Mouse (Mus musculus): Measurements from ENCODE around the gene Scn8a. TPM values are rescaled to one million over a fixed set of nuclear protein-coding genes. Genes with fewer than 3 reads are reported as not detected.
A peak's percentile ranks its signal among the peaks of the same experiment; 100 is the strongest.

Gene Scn8a
- polyA plus RNA-seq, 1 experiment from 2014 or later, result 9.0 TPM

DNA sequence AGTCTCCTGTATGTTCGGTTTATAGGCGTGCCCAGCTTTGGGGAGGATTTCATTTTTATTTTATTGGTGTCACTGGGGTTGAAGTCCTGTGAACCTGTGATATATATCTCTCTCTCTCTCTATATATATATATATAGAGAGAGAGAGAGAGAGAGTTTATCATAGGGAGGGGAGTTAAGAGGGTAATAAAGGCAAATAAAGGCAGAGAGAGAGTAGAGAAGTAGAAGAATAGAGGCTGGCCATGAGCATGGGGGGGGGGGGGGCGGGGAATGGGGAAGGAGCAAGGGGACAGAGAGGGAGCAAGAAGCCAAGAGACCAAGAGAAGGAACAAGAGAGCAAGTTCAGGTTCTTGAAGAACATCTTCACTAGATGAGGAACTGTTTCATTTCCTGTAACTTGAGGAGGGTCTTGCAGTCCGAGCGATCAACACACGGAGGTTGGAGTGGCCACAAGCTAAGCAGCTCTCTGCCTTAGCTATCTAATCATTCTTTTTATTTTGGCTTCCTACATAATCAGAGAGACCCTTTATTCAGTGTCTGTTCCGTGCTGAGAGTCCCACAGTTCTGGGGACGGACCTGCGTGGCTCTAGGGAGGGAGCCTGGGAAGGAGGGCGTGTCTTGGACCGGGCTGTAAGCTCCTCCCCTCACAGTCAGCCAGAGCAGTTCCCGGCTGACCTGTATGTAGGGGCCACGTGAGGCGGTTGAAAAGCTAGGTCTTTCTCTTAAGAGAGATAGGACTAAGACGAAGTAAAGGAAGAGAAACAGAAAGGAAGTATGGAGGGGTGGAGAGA lies 136.8 kb downstream of the Scn8a start:
- WGBS, result 14% methylated on average over 14 of the region's 15 CpGs
- H3K4me3 ChIP-seq, result peak overlapping the region; percentile 56

DNA sequence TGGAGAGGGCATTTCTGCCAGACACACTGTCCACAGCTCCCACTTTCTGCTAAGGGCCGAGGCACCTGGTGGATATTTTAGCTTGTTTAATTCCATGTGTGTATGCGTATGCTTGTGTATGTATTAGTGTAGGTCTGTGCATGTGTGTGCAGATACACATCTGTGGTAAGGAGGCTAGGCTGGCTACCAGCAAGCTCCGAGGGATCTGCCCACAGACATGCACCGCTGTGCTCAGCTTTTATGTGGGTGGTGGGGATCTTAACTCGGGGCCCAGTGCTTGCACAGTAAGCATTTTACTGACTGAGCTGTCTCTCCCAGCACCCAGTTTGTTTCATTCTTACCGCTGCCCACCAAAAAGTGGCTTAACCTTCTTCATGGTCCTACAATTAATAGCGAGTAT lies 137.6 kb downstream of the Scn8a start:
- H3K27me3 ChIP-seq (ENCODE audit: poor library complexity, severe bottlenecking), result peaks cover 21% of the 10 kb centered on the region
- 74% methylated on average over 7 of the region's 7 CpGs for WGBS
- no peak for DNase-seq (ENCODE audit: extremely low spot score, low spot score)
- H3K4me1 ChIP-seq, result peaks cover 16% of the 10 kb centered on the region
- H3K9me3 ChIP-seq, result no peaks in the 10 kb centered on the region
- peak overlapping the region; percentile 56 for H3K4me3 ChIP-seq
- H3K36me3 ChIP-seq (replicated peaks), result no peaks in the 10 kb centered on the region
- peak overlapping the region; percentile 68 for H3K27ac ChIP-seq

More for the DNA sequence above, 136.8 kb downstream of the Scn8a start:
- DNase-seq (ENCODE audit: extremely low spot score, low spot score), result peak; percentile 62
- H3K27me3 ChIP-seq (ENCODE audit: poor library complexity, severe bottlenecking), result peaks cover 21% of the 10 kb centered on the region
- peaks cover 16% of the 10 kb centered on the region for H3K4me1 ChIP-seq
- H3K36me3 ChIP-seq (replicated peaks), result no peaks in the 10 kb centered on the region
- H3K27ac ChIP-seq, result peak overlapping the region; percentile 68
- no peaks in the 10 kb centered on the region for H3K9me3 ChIP-seq

DNA sequence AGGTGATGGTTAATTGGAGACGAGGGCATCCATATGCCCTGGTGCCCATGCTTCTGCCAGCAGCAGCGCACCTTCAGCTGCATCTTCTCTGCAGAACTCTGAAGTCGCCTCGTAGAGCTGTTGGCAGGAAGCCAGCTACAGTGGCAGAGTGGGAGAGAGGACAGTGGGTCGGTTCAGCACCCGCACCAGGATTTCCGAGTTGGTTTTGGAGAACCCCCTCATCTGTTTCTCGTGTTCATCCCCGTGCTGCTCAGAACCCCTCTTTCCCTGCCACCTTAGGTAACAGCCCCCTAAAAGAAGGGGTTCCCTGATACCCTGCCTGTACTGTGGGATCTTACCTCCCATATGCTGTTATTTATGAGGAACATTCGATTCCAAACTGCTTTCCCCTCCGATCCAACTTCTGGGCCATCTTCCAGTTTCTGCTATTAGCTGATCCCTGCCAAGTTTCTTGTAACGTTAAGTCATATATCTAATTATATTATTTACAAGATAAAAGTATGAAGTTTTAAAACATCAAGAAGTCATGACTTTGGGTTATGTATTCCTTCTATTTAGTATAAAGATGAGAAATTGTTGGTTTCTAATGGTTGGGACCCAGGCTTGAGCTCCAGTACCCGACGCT lies 138.8 kb downstream of the Scn8a start:
- Histone ChIP-seq H3K4me3 (no peak overlapping the region), H3K4me1 (peaks cover 16% of the 10 kb centered on the region), H3K9me3 (no peaks in the 10 kb centered on the region), H3K27ac (no peak overlapping the region), H3K36me3 (replicated peaks) (peaks cover 4% of the 10 kb centered on the region; the same call in 1 of the 2 replicates), H3K27me3 (ENCODE audit: poor library complexity, severe bottlenecking) (peaks cover 21% of the 10 kb centered on the region)
- 93% methylated on average over 14 of the region's 14 CpGs for WGBS
- DNase-seq (ENCODE audit: extremely low spot score, low spot score), result no peak

DNA sequence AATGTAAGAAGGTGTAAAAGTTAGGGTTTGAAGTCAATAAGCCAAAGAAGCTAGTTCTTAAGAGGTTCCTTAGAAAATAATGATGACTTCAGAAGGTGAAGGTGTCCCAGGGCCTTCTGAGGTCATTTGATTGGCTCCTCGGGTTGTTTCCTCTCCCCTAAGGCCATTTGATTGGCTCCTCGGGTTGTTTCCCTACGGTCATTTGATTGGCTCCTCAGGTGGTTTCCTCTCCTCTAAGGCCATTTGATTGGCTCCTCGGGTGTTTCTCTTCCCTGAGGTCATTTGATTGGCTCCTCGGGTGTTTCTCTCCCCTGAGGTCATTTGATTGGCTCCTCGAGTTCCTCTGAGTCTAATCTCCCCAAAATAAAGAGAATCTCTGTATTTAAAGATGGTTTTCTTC lies 141.7 kb downstream of the Scn8a start:
- H3K4me1 ChIP-seq, result peaks cover 11% of the 10 kb centered on the region
- peaks cover 10% of the 10 kb centered on the region for H3K27me3 ChIP-seq (ENCODE audit: poor library complexity, severe bottlenecking)
- no peak overlapping the region for H3K4me3 ChIP-seq
- H3K36me3 ChIP-seq (replicated peaks), result peaks cover 10% of the 10 kb centered on the region; the same call in 1 of the 2 replicates
- 93% methylated on average over 6 of the region's 6 CpGs for whole genome bisulfite sequencing
- no peak for DNase-seq (ENCODE audit: extremely low spot score, low spot score)
- H3K9me3 ChIP-seq, result no peaks in the 10 kb centered on the region
- no peak overlapping the region for H3K27ac ChIP-seq

DNA sequence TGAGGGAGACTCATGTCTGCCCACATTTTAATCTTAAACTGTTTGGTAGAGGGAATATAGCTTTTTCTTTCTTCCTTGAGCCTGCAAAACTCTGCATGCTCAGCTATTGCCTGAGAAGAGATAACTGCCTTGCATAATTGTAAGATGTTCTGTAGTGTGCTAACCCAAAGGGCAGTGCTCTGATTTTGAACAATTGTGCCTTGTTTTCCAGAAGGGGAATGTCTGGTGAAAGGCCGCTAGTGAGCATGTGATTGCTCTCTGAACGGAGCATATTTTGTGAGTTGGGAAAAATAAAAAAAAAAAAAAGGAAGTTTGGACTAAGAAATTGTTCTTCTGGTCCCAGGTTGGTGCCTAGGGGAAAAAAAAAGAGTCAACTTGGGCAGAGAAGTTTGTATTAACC lies 159.3 kb downstream of the Scn8a start:
- 70% methylated on average over 2 of the region's 2 CpGs for WGBS
- H3K27ac ChIP-seq, result no peak overlapping the region
- no peaks in the 10 kb centered on the region for H3K27me3 ChIP-seq (ENCODE audit: poor library complexity, severe bottlenecking)
- DNase-seq (ENCODE audit: extremely low spot score, low spot score), result no peak
- peaks cover 21% of the 10 kb centered on the region for H3K4me1 ChIP-seq
- no peak overlapping the region for H3K4me3 ChIP-seq
- H3K36me3 ChIP-seq (replicated peaks), result no peaks in the 10 kb centered on the region; the same call in 1 of the 2 replicates
- no peaks in the 10 kb centered on the region for H3K9me3 ChIP-seq

DNA sequence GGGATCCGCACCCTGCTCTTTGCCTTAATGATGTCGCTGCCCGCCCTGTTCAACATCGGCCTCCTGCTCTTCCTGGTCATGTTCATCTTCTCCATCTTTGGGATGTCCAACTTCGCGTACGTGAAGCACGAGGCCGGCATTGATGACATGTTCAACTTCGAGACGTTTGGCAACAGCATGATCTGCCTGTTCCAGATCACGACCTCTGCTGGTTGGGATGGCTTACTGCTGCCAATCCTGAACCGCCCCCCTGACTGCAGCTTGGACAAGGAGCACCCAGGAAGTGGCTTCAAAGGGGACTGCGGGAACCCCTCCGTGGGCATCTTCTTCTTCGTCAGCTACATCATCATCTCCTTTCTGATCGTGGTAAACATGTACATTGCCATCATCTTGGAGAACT lies 170.0 kb downstream of the Scn8a start:
- 52% methylated on average over 17 of the region's 17 CpGs for WGBS
- no peak for DNase-seq (ENCODE audit: extremely low spot score, low spot score)
- Histone ChIP-seq H3K36me3 (replicated peaks) (peaks cover 26% of the 10 kb centered on the region), H3K27ac (no peak overlapping the region), H3K4me1 (peaks cover 10% of the 10 kb centered on the region; the same call in 1 of the 2 replicates), H3K27me3 (ENCODE audit: poor library complexity, severe bottlenecking) (peaks cover 66% of the 10 kb centered on the region), H3K4me3 (peak overlapping the region; percentile 14; the same call in 1 of the 2 replicates), H3K9me3 (no peaks in the 10 kb centered on the region)

DNA sequence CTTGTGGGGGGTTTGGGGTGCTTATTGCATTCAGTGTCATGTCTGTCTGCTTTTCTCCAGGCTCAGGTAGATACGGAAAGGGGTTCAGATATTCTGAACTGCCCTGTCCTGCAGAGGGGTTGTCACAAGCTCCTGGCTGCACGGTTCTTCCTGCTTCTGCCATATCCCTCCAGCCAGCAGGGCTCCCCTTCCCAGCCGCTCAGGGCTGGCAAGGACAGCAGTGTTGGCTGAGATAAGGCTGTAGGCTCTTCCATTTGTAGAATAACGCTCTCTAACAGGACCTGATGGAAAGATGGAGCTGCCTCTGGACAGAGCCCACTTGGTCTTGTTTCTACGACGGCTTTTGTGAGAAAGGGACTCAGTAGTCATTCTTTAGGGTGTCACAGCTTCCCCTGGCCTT lies 172.3 kb downstream of the Scn8a start:
- H3K4me1 ChIP-seq, result peaks cover 26% of the 10 kb centered on the region
- no peak overlapping the region for H3K27ac ChIP-seq
- DNase-seq (ENCODE audit: extremely low spot score, low spot score), result no peak
- H3K9me3 ChIP-seq, result no peaks in the 10 kb centered on the region
- H3K27me3 ChIP-seq (ENCODE audit: poor library complexity, severe bottlenecking), result peaks cover 89% of the 10 kb centered on the region
- peaks cover 18% of the 10 kb centered on the region for H3K36me3 ChIP-seq (replicated peaks)
- WGBS, result 69% methylated on average over 6 of the region's 6 CpGs
- no peak overlapping the region for H3K4me3 ChIP-seq

DNA sequence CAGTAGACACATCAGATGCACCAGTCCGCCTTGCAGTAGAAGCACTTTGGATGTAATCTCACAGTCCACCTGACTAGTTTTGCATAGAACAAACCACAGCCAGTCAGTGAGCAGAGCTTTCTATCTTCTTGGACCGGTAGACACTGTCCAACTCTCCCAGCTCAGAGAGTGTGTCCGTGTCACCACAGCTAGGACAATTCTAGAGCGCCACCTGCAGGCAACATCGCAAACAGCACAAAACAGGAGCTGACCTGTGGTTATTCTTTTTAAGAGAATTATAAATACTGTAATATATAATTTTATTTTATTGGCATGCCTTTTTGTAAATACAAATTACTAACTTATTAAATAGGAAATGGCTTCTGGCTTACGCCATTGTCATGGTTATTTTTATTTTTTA lies 173.0 kb downstream of the Scn8a start:
- H3K27ac ChIP-seq, result no peak overlapping the region
- peaks cover 18% of the 10 kb centered on the region for H3K36me3 ChIP-seq (replicated peaks)
- peaks cover 95% of the 10 kb centered on the region for H3K27me3 ChIP-seq (ENCODE audit: poor library complexity, severe bottlenecking)
- no peaks in the 10 kb centered on the region for H3K9me3 ChIP-seq
- H3K4me3 ChIP-seq, result no peak overlapping the region
- DNase-seq (ENCODE audit: extremely low spot score, low spot score), result peak; percentile 63
- 22% methylated on average over 6 of the region's 6 CpGs for WGBS
- peaks cover 32% of the 10 kb centered on the region for H3K4me1 ChIP-seq

DNA sequence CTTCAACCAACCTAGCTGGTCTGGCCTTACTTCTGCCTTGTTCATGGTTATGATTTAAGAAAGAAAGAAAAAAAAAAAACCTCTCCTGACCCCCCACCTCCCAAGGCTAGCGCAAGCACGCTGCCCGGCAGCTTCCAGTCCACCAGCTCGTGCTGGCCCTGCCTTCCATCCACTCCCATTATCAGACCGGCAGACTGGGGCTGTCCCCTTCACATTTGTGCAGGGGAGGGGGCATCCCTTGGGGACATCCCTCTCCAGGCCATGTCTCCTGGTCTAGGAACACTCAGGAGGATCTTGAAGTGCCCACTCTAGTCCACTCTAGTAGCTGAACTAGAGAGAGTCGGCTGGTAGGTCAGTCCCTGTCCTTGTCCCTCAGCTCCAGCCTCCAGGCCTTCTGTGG lies 174.9 kb downstream of the Scn8a start:
- no peak overlapping the region for H3K4me3 ChIP-seq

DNA sequence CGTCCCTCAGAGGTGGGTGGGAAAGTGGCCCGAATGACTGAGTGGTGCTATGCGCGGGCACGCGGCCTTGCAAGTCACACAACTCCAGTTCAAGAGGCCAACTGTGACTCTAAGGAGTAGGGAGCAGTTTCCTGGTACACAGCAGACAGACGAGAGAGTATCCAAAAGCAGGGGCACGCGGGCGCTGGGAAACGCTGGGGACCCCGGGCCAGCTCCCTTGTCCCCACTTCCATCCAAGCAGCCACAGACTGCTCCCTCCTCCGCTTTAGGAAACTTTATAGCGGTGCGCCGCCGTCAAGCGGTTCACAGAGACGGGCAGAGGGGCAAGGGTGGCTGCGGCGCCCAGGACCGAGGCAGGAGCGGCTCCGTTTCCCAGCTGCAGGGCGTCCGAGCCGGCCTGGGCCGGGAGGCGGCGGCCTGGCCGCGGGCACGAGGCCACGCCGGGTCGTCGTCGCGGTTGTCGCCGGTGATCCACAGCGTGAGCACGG lies 176.4 kb downstream of the Scn8a start:
- peaks cover 32% of the 10 kb centered on the region for H3K4me1 ChIP-seq
- H3K4me3 ChIP-seq, result peak overlapping the region; percentile 54
- H3K36me3 ChIP-seq (replicated peaks), result peaks cover 20% of the 10 kb centered on the region
- DNase-seq (ENCODE audit: extremely low spot score, low spot score), result peak; percentile 52
- H3K27ac ChIP-seq, result peak overlapping the region; percentile 79
- WGBS, result under 1% methylated on average over 43 of the region's 43 CpGs
- peaks cover 96% of the 10 kb centered on the region for H3K27me3 ChIP-seq (ENCODE audit: poor library complexity, severe bottlenecking)
- H3K9me3 ChIP-seq, result no peaks in the 10 kb centered on the region

More for the DNA sequence above, 174.9 kb downstream of the Scn8a start:
- Histone ChIP-seq H3K9me3 (no peaks in the 10 kb centered on the region), H3K36me3 (replicated peaks) (peaks cover 16% of the 10 kb centered on the region), H3K27ac (no peak overlapping the region), H3K4me1 (peaks cover 38% of the 10 kb centered on the region), H3K27me3 (ENCODE audit: poor library complexity, severe bottlenecking) (peaks cover 96% of the 10 kb centered on the region)
- DNase-seq (ENCODE audit: extremely low spot score, low spot score), result no peak
- WGBS, result 51% methylated on average over 6 of the region's 6 CpGs

DNA sequence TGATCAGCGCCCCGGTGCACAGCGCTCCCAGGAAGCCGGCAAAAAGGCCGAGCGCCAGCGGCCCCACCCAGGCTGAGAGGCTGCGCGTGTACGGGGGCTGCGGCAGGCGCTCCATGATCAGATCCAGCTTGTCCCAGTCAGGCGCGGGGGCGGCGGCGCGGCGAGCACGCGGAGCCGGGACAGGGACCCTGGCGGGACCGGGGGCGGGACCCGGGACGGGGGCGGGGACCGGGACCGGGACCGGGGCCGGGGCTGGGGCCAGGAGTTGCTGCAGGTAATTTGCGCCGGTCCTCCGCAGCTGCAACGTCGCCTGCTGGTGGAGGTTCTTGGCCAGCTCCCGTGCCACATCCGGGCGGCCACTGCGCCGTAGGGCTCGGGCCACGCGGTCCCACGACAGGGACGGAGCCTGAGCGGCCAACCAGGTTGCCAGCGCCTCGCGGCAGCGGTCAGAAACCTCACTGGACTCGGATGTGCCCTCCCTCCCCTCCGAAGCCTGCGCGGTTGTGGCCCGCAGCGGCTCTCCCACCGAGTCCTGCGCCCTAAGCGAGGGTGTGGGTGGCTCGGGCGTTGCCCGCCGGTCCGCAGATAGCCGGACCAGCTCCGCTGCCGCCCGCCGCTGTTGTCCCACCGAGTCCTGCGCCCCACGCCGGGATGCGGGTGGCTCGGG lies 177.0 kb downstream of the Scn8a start:
- under 1% methylated on average over 77 of the region's 77 CpGs for WGBS
- peak; percentile 62 for DNase-seq (ENCODE audit: extremely low spot score, low spot score)
- peak overlapping the region; percentile 54 for H3K4me3 ChIP-seq
- peaks cover 20% of the 10 kb centered on the region for H3K36me3 ChIP-seq (replicated peaks)
- H3K27me3 ChIP-seq (ENCODE audit: poor library complexity, severe bottlenecking), result peaks cover 96% of the 10 kb centered on the region
- peak overlapping the region; percentile 79 for H3K27ac ChIP-seq
- peaks cover 33% of the 10 kb centered on the region for H3K4me1 ChIP-seq
- H3K9me3 ChIP-seq, result no peaks in the 10 kb centered on the region

DNA sequence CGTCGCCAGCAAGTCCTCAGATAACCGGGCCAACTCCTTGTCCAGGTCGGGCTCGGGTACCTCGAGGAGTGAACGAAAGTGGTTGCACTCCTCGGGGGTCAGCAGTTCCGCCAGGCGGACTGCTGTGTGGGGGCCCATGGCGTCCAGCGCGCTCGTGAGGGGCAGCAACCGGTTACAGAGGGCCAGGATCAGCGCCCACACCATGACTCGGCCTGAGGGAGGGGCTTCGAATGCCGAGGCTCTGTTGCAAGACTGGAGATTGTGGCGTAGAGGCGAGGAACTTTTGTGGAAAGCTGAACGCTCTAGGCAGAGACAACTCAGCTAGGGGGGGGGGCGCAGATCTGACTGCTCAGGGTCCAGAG lies 177.5 kb downstream of the Scn8a start, which contains the start of gene Gm47841:
Gene Gm47841, minus strand, starts transcription at position 204 of the 362 bp plus-strand sequence.
- Histone ChIP-seq H3K9me3 (no peaks in the 10 kb centered on the region), H3K27me3 (ENCODE audit: poor library complexity, severe bottlenecking) (peaks cover 96% of the 10 kb centered on the region), H3K4me3 (peak within 1 kb of the TSS; percentile 54), H3K27ac (peak within 1 kb of the TSS; percentile 79), H3K36me3 (replicated peaks) (peaks cover 23% of the 10 kb centered on the region), H3K4me1 (peaks cover 39% of the 10 kb centered on the region)
- under 1% methylated on average over 22 of the region's 23 CpGs for WGBS
- no peak for DNase-seq (ENCODE audit: extremely low spot score, low spot score)
